Mouse (Mus musculus) thymus, adult 2 months (tissue): ENCODE results near the gene Gdf11.

Experiments
- CTCF ChIP-seq: fragments of 200-500 bp; IDR thresholded peaks from 2 replicates; pipeline ENCODE4 v1.5.1; 2012; ENCODE audit warnings: mild to moderate bottlenecking, control low read depth, low read length, moderate library complexity, borderline replicate concordance; ENCODE audit not compliant: control insufficient read depth, poor library complexity, insufficient read depth; ENCODE audit errors: extremely low read depth
- POLR2A ChIP-seq: fragments of 200-500 bp; IDR thresholded peaks from 2 replicates; pipeline ENCODE4 v1.6.1; 2012; ENCODE audit warnings: mild to moderate bottlenecking, low read length, control low read depth, moderate library complexity; ENCODE audit not compliant: control insufficient read depth, poor library complexity, insufficient read depth; ENCODE audit errors: extremely low read depth

- TF ChIP-seq POLR2A (no peak), CTCF (no peak)
Observed at GRCm38 (mm10) chr10:128920736-128921161, 29.2 kb upstream of the Gdf11 start.
